Mouse (Mus musculus): Measurements from ENCODE around the gene Krr1. TPM values are rescaled to one million over a fixed set of nuclear protein-coding genes. Genes with fewer than 3 reads are reported as not detected.
A peak's percentile ranks its signal among the peaks of the same experiment; 100 is the strongest.

The Krr1 gene
- total and polyA plus RNA-seq, 2 experiments from 2014 or later, result 21.1 to 24.9 TPM

DNA sequence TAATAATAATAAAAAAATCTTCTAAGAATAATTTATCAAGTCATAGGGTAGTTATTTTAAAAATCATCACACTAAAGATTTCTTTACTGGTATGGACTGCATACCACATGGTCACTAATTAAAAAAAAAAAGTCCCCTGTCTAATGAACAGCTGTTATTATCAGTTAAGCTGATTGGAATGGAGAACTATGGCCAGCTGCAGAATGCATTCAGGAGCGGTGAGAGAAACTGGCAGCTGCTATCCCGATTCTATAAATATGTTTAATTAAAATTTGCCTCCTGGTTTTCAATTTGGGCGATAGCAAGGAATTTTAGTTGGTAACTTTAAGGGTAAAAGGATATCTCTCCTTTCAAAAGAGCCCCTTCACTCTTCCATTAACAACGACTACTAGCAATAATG lies 23.5 kb upstream of the Krr1 start:
- H3K9ac ChIP-seq (replicated peaks; ENCODE audit: low read length), result no peak overlapping the region
- H3K9me3 ChIP-seq (ENCODE audit: low read length), result no peaks in the 10 kb centered on the region
- WGBS, result 33% methylated on average over 4 of the region's 4 CpGs
- no peak overlapping the region for H3K4me2 ChIP-seq (ENCODE audit: low read depth, low read length)
- ATAC-seq, result no peak
- no peak for DNase-seq (ENCODE audit: low spot score)
- no peaks in the 10 kb centered on the region for H3K36me3 ChIP-seq (ENCODE audit: insufficient read depth, low read length)
- no peak overlapping the region for H3K4me3 ChIP-seq (ENCODE audit: low read length)
- no peaks in the 10 kb centered on the region for H3K27me3 ChIP-seq (ENCODE audit: insufficient read depth, low read length)
- no peak for TF ChIP-seq CTCF (IDR thresholded peaks at IDR 0.05; ENCODE audit: low read depth)
- no peaks in the 10 kb centered on the region for H3K4me1 ChIP-seq (ENCODE audit: insufficient read depth, low read length)
- no peak overlapping the region for H3K27ac ChIP-seq

GRCm38 (mm10) chr10:111955836-111956235 lies 16.6 kb upstream of the Krr1 start:
- 84% methylated on average over 2 of the region's 2 CpGs for WGBS
- H3K4me3 ChIP-seq (ENCODE audit: low read length), result no peak overlapping the region
- no peak overlapping the region for H3K9ac ChIP-seq (replicated peaks; ENCODE audit: low read length)
- H3K27me3 ChIP-seq (ENCODE audit: insufficient read depth, low read length), result no peaks in the 10 kb centered on the region
- H3K36me3 ChIP-seq (ENCODE audit: insufficient read depth, low read length), result no peaks in the 10 kb centered on the region
- no peak overlapping the region for H3K4me2 ChIP-seq (ENCODE audit: low read depth, low read length)
- no peak overlapping the region for H3K27ac ChIP-seq
- ATAC-seq (no peak), DNase-seq (ENCODE audit: low spot score) (no peak)
- no peak for TF ChIP-seq CTCF (IDR thresholded peaks at IDR 0.05; ENCODE audit: low read depth)
- no peaks in the 10 kb centered on the region for H3K4me1 ChIP-seq (ENCODE audit: insufficient read depth, low read length)
- no peaks in the 10 kb centered on the region for H3K9me3 ChIP-seq (ENCODE audit: low read length)

DNA sequence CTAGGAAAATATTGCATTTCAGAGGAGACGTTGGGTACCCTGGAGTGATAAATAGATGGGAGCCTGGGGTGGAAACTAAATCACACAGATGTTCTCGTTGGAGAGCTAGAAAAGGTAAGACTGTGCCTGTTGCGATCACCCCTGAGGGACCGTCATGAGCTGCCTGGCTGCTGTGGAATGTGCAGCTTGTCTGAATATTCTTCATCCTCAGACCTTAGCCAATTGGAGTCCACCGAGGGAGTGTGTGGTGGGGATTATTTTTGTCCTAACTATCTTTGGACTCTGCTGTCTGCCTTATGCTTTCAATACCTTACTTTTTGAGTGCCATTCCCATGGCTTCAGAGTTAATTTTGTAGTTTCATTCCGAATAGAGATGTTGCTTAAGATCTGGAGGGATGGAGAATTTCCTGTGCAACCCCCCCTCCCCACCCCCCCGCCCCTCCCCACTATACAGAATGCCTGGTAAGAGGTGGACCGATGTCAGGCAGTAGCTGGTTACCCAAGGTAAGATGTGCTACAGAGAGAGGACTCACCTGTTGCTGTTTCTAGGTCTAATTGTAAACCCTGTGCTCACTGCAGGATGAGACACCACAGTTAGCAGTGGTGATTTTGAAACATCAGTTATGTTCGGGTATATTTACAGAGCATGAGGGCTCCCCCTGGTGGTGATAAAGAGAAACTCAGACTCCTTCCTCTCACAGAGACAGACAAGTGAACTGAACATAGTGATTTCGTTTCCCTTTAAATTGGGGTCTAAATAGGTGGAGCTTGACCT lies 15.0 kb upstream of the Krr1 start:
- Histone ChIP-seq H3K36me3 (ENCODE audit: insufficient read depth, low read length) (no peaks in the 10 kb centered on the region), H3K4me1 (ENCODE audit: insufficient read depth, low read length) (no peaks in the 10 kb centered on the region), H3K4me2 (ENCODE audit: low read depth, low read length) (no peak overlapping the region), H3K9me3 (ENCODE audit: low read length) (no peaks in the 10 kb centered on the region), H3K27ac (no peak overlapping the region), H3K4me3 (ENCODE audit: low read length) (no peak overlapping the region), H3K27me3 (ENCODE audit: insufficient read depth, low read length) (no peaks in the 10 kb centered on the region), H3K9ac (replicated peaks; ENCODE audit: low read length) (no peak overlapping the region)
- 55% methylated on average over 10 of the region's 10 CpGs for WGBS
- ATAC-seq (peak; percentile 79), DNase-seq (ENCODE audit: low spot score) (peak; percentile 90)
- TF ChIP-seq CTCF (IDR thresholded peaks at IDR 0.05; ENCODE audit: low read depth), result peak; percentile 93

DNA sequence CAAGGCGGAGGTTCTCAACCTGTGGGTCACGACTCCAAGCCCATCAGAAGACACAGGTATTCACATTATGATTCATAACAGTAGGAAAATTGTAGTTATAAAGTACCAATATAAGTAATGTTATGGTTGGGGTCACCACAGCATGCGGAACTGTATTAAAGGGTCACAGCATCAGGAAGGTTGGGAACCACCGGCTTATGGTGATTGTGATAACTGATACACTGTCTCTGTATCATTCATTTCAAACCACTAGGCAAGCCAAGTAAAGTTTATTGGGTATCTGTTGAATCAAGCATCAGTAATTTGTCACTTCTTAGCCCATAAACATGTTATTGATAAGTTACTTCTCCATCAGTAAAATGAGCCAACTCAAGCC lies 14.4 kb upstream of the Krr1 start:
- no peaks in the 10 kb centered on the region for H3K9me3 ChIP-seq (ENCODE audit: low read length)
- WGBS, result 39% methylated on average over 4 of the region's 4 CpGs
- DNase-seq (ENCODE audit: low spot score) (no peak), ATAC-seq (peak; percentile 31)
- H3K4me2 ChIP-seq (ENCODE audit: low read depth, low read length), result no peak overlapping the region
- H3K9ac ChIP-seq (replicated peaks; ENCODE audit: low read length), result no peak overlapping the region
- TF ChIP-seq CTCF (IDR thresholded peaks at IDR 0.05; ENCODE audit: low read depth), result no peak
- H3K27me3 ChIP-seq (ENCODE audit: insufficient read depth, low read length), result no peaks in the 10 kb centered on the region
- H3K36me3 ChIP-seq (ENCODE audit: insufficient read depth, low read length), result no peaks in the 10 kb centered on the region
- no peak overlapping the region for H3K27ac ChIP-seq
- H3K4me1 ChIP-seq (ENCODE audit: insufficient read depth, low read length), result no peaks in the 10 kb centered on the region
- no peak overlapping the region for H3K4me3 ChIP-seq (ENCODE audit: low read length)

- H3K4me2 ChIP-seq (ENCODE audit: low read depth, low read length), result no peak overlapping the region
- H3K27ac ChIP-seq, result no peak overlapping the region
- DNase-seq (ENCODE audit: low spot score) (no peak), ATAC-seq (no peak)
- H3K9ac ChIP-seq (replicated peaks; ENCODE audit: low read length), result no peak overlapping the region
- no peaks in the 10 kb centered on the region for H3K4me1 ChIP-seq (ENCODE audit: insufficient read depth, low read length)
- no peaks in the 10 kb centered on the region for H3K9me3 ChIP-seq (ENCODE audit: low read length)
- 77% methylated on average over 2 of the region's 2 CpGs for WGBS
- no peaks in the 10 kb centered on the region for H3K27me3 ChIP-seq (ENCODE audit: insufficient read depth, low read length)
- TF ChIP-seq CTCF (IDR thresholded peaks at IDR 0.05; ENCODE audit: low read depth), result no peak
- no peaks in the 10 kb centered on the region for H3K36me3 ChIP-seq (ENCODE audit: insufficient read depth, low read length)
- H3K4me3 ChIP-seq (ENCODE audit: low read length), result no peak overlapping the region
Measured at GRCm38 (mm10) chr10:111959353-111959752, 13.1 kb upstream of the Krr1 start.

- Histone ChIP-seq H3K4me2 (ENCODE audit: low read depth, low read length) (no peak overlapping the region), H3K27me3 (ENCODE audit: insufficient read depth, low read length) (no peaks in the 10 kb centered on the region), H3K36me3 (ENCODE audit: insufficient read depth, low read length) (no peaks in the 10 kb centered on the region), H3K4me1 (ENCODE audit: insufficient read depth, low read length) (no peaks in the 10 kb centered on the region), H3K27ac (no peak overlapping the region), H3K4me3 (ENCODE audit: low read length) (no peak overlapping the region), H3K9me3 (ENCODE audit: low read length) (no peaks in the 10 kb centered on the region), H3K9ac (replicated peaks; ENCODE audit: low read length) (no peak overlapping the region)
- no peak for TF ChIP-seq CTCF (IDR thresholded peaks at IDR 0.05; ENCODE audit: low read depth)
- WGBS, result 85% methylated on average over 6 of the region's 6 CpGs
- DNase-seq (ENCODE audit: low spot score), result no peak
- no peak for ATAC-seq
Measured at GRCm38 (mm10) chr10:111960459-111960858, 12.0 kb upstream of the Krr1 start.

DNA sequence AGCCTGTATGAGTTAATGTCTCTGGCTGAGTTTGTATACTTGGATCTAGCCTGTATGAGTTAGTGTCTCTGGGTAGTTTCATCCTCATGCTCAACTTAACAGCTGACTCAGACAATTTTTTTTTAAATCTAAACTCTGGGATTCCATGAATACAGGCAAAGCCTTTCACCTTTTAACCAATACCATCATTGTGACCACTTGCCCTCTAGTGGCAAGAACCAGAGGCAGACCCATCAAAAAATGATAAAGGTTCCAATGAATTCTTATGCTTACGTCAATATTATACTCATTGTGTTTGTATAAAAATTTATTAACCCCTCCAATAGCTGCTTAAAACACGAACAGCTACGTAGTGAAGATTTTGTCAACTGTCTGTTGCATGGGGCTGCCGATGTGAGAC lies 6.1 kb upstream of the Krr1 start:
- no peak overlapping the region for H3K9ac ChIP-seq (replicated peaks; ENCODE audit: low read length)
- no peaks in the 10 kb centered on the region for H3K4me1 ChIP-seq (ENCODE audit: insufficient read depth, low read length)
- no peaks in the 10 kb centered on the region for H3K9me3 ChIP-seq (ENCODE audit: low read length)
- H3K36me3 ChIP-seq (ENCODE audit: insufficient read depth, low read length), result no peaks in the 10 kb centered on the region
- no peak overlapping the region for H3K4me2 ChIP-seq (ENCODE audit: low read depth, low read length)
- DNase-seq (ENCODE audit: low spot score), result peak; percentile 37
- WGBS, result 54% methylated on average over 4 of the region's 4 CpGs
- no peak for ATAC-seq
- H3K4me3 ChIP-seq (ENCODE audit: low read length), result no peak overlapping the region
- H3K27me3 ChIP-seq (ENCODE audit: insufficient read depth, low read length), result no peaks in the 10 kb centered on the region
- H3K27ac ChIP-seq, result no peak overlapping the region
- peak; percentile 61 for TF ChIP-seq CTCF (IDR thresholded peaks at IDR 0.05; ENCODE audit: low read depth)

Data from hindbrain, postnatal 0 days (tissue).